Mouse (Mus musculus) kidney, adult 2 months (tissue): ENCODE results near the gene Chst3. TPM values are rescaled to one million over a fixed set of nuclear protein-coding genes. Genes with fewer than 3 reads are reported as not detected.
A peak's percentile ranks its signal among the peaks of the same experiment; 100 is the strongest.

Source experiments
- DNase-seq: peaks from one replicate; pipeline ENCODE4 v3.0.0; 2021
- H3K27ac ChIP-seq: fragments of 200-500 bp; 2 replicates; pipeline ENCODE4 v1.5.1; 2012; ENCODE audit warnings: low read depth, low read length, control low read depth, inconsistent platforms; ENCODE audit not compliant: insufficient read depth
- H3K27me3 ChIP-seq: fragments of 200-500 bp; replicated peaks from 2 replicates; pipeline ENCODE4 v1.6.1; 2012; ENCODE audit warnings: mild to moderate bottlenecking, moderate library complexity, low read length, inconsistent platforms; ENCODE audit not compliant: control insufficient read depth, insufficient read depth
- H3K36me3 ChIP-seq: fragments of 200-500 bp; 2 replicates; pipeline ENCODE4 v1.6.1; 2012; ENCODE audit warnings: mild to moderate bottlenecking, moderate library complexity, low read length, inconsistent platforms; ENCODE audit not compliant: control insufficient read depth, insufficient read depth
- H3K4me1 ChIP-seq: fragments of 200-500 bp; 2 replicates; pipeline ENCODE4 v1.6.1; 2011; ENCODE audit warnings: low read length; ENCODE audit not compliant: control insufficient read depth, insufficient read depth
- H3K4me3 ChIP-seq: fragments of 200-500 bp; 2 replicates; pipeline ENCODE4 v1.5.1; 2011; ENCODE audit warnings: mild to moderate bottlenecking, low read depth, low read length, control low read depth; ENCODE audit not compliant: insufficient read depth
- CTCF ChIP-seq: fragments of 200-500 bp; conservative IDR thresholded peaks from 2 replicates; pipeline ENCODE4 v1.5.1; 2011; ENCODE audit warnings: low read depth, mild to moderate bottlenecking, control low read depth, low read length, moderate library complexity, mixed read lengths; ENCODE audit not compliant: insufficient read depth, insufficient read length
- POLR2A ChIP-seq: fragments of 200-500 bp; IDR thresholded peaks from one replicate; pipeline ENCODE4 v1.6.1; 2011; ENCODE audit warnings: low read depth, low read length, control low read depth
- WGBS: fragments of 180-500 bp; shearing (Covaris S2); methylation state at CpG from one replicate; pipeline ENCODE4 v1.1.7; 2018; 5-methylcytosine and 5-hydroxymethylcytosine counted together
- polyA plus RNA-seq: library from polyadenylated mRNA; depleted of rRNA; stranded (reverse); fragments of >200 nt; gene quantifications from 2 replicates; pipeline ENCODE4 v1.2.3, GENCODE M21; 2012; rRNA removed

Chst3 gene
- polyA plus RNA-seq: 3.6 and 4.3 TPM in 2 replicates

GRCm38 (mm10) chr10:60218591-60219499 lies at the start of gene Chst3:
TSS of gene Chst3 (minus strand) at chr10:60219260.
- Histone ChIP-seq H3K4me3 (peak within 1 kb of the TSS; percentile 62), H3K4me1 (peaks cover 13% of the 10 kb centered on the region; the same call in 1 of the 2 replicates), H3K27me3 (no peaks in the 10 kb centered on the region), H3K36me3 (no peaks in the 10 kb centered on the region), H3K27ac (peak within 1 kb of the TSS; percentile 65)
- no peak for TF ChIP-seq POLR2A
- TF ChIP-seq CTCF: no peak
- WGBS: 2% methylated on average over 79 of the region's 83 CpGs
- peak; percentile 88 for DNase-seq

GRCm38 (mm10) chr10:60268738-60269137 lies 49.7 kb upstream of the Chst3 start:
- no peak for TF ChIP-seq POLR2A
- TF ChIP-seq CTCF: no peak
- no peak overlapping the region for H3K27ac ChIP-seq
- no peaks in the 10 kb centered on the region for H3K36me3 ChIP-seq
- no peak overlapping the region for H3K4me3 ChIP-seq
- H3K4me1 ChIP-seq: peaks cover 4% of the 10 kb centered on the region; the same call in 1 of the 2 replicates
- WGBS: 86% methylated on average over 10 of the region's 11 CpGs
- no peak for DNase-seq
- no peaks in the 10 kb centered on the region for H3K27me3 ChIP-seq

GRCm38 (mm10) chr10:60266842-60267401 lies 47.9 kb upstream of the Chst3 start:
- 66% methylated on average over 8 of the region's 8 CpGs for WGBS

GRCm38 (mm10) chr10:60265252-60265651 lies 46.2 kb upstream of the Chst3 start:
- H3K4me3 ChIP-seq: no peak overlapping the region
- peaks cover 4% of the 10 kb centered on the region; the same call in 1 of the 2 replicates for H3K4me1 ChIP-seq
- no peaks in the 10 kb centered on the region for H3K36me3 ChIP-seq
- H3K27ac ChIP-seq: no peak overlapping the region
- TF ChIP-seq POLR2A (no peak), CTCF (no peak)
- DNase-seq: peak; percentile 58
- no peaks in the 10 kb centered on the region for H3K27me3 ChIP-seq
- WGBS: 43% methylated on average over 10 of the region's 10 CpGs

More at GRCm38 (mm10) chr10:60266842-60267401, 47.9 kb upstream of the Chst3 start:
- Histone ChIP-seq H3K4me3 (no peak overlapping the region; the same call in 1 of the 2 replicates), H3K36me3 (no peaks in the 10 kb centered on the region), H3K27ac (peak overlapping the region; percentile 42; the same call in 1 of the 2 replicates), H3K4me1 (peaks cover 4% of the 10 kb centered on the region; the same call in 1 of the 2 replicates), H3K27me3 (no peaks in the 10 kb centered on the region)
- DNase-seq: peak; percentile 78
- TF ChIP-seq POLR2A: no peak
- TF ChIP-seq CTCF: no peak

- H3K27ac ChIP-seq: no peak overlapping the region
- no peak overlapping the region for H3K4me3 ChIP-seq
- no peaks in the 10 kb centered on the region for H3K36me3 ChIP-seq
- TF ChIP-seq POLR2A (no peak), CTCF (no peak)
- no peak for DNase-seq
- peaks cover 4% of the 10 kb centered on the region; the same call in 1 of the 2 replicates for H3K4me1 ChIP-seq
- WGBS: 92% methylated on average over 7 of the region's 7 CpGs
- no peaks in the 10 kb centered on the region for H3K27me3 ChIP-seq
Observed at GRCm38 (mm10) chr10:60263351-60263750, 44.3 kb upstream of the Chst3 start.

GRCm38 (mm10) chr10:60262386-60262785 lies 43.3 kb upstream of the Chst3 start:
- Histone ChIP-seq H3K4me1 (peaks cover 4% of the 10 kb centered on the region; the same call in 1 of the 2 replicates), H3K27me3 (no peaks in the 10 kb centered on the region), H3K27ac (peak overlapping the region; percentile 15; the same call in 1 of the 2 replicates), H3K36me3 (no peaks in the 10 kb centered on the region), H3K4me3 (no peak overlapping the region)
- peak; percentile 95 for DNase-seq
- no peak for TF ChIP-seq CTCF
- 25% methylated on average over 3 of the region's 3 CpGs for WGBS

- TF ChIP-seq POLR2A: no peak
- TF ChIP-seq CTCF: no peak
- peak; percentile 20 for DNase-seq
- H3K4me3 ChIP-seq: no peak overlapping the region
- H3K4me1 ChIP-seq: peaks cover 4% of the 10 kb centered on the region; the same call in 1 of the 2 replicates
- 49% methylated on average over 5 of the region's 5 CpGs for WGBS
- H3K36me3 ChIP-seq: no peaks in the 10 kb centered on the region
- H3K27me3 ChIP-seq: no peaks in the 10 kb centered on the region
- H3K27ac ChIP-seq: no peak overlapping the region
Observed at GRCm38 (mm10) chr10:60261530-60261929, 42.5 kb upstream of the Chst3 start.
